Mouse (Mus musculus) heart, postnatal 0 days (tissue): ENCODE data around the gene Ccdc184.

ENCODE experiments used
- CTCF ChIP-seq: IDR thresholded peaks from 2 replicates; pipeline ENCODE4 v1.5.1; 2016; ENCODE audit warnings: antibody characterized with exemption, control low read depth, low read depth
- EP300 ChIP-seq: IDR thresholded peaks from 2 replicates; pipeline ENCODE4 v1.6.1; 2016; ENCODE audit warnings: antibody characterized with exemption, low read depth

- TF ChIP-seq CTCF (no peak), EP300 (no peak)
Measured at GRCm38 (mm10) chr15:98131942-98132655, 34.9 kb upstream of the Ccdc184 start.
